Mouse (Mus musculus) erythroblast, embryonic 14.5 days (primary cell): ENCODE results near the gene Rhox3h. TPM values are rescaled to one million over a fixed set of nuclear protein-coding genes. Genes with fewer than 3 reads are reported as not detected.
"Not testable (repeated sequence)": the region's sequence is repeated elsewhere in the genome, so short reads cannot be mapped to it uniquely, and the experiment has no call there.

Source experiments
- H3K27me3 ChIP-seq: 2 replicates; pipeline ENCODE4 v1.6.1; 2012; ENCODE audit warnings: inconsistent platforms; ENCODE audit not compliant: control insufficient read depth
- H3K36me3 ChIP-seq: 2 replicates; pipeline ENCODE4 v1.6.1; 2012; ENCODE audit warnings: mild to moderate bottlenecking, inconsistent platforms; ENCODE audit not compliant: control insufficient read depth
- H3K4me1 ChIP-seq: 2 replicates; pipeline ENCODE4 v1.6.1; 2012; ENCODE audit warnings: inconsistent platforms; ENCODE audit not compliant: control insufficient read depth
- H3K4me3 ChIP-seq: replicated peaks from 2 replicates; pipeline ENCODE3; 2012; ENCODE audit warnings: moderate library complexity, mild to moderate bottlenecking, inconsistent platforms
- H3K9me3 ChIP-seq: 2 replicates; pipeline ENCODE4 v1.6.1; 2012; ENCODE audit warnings: low read length, inconsistent platforms, mixed read lengths; ENCODE audit not compliant: control insufficient read depth
- GATA1 ChIP-seq: IDR thresholded peaks from 2 replicates; pipeline ENCODE4 v1.6.1; 2012; ENCODE audit warnings: low read length, inconsistent platforms, mixed read lengths
- TAL1 ChIP-seq: IDR thresholded peaks from 3 replicates; pipeline ENCODE4 v1.6.1; 2012; ENCODE audit warnings: low read length, inconsistent platforms, mixed read lengths
- polyA plus RNA-seq: library from polyadenylated mRNA; stranded (reverse); fragments of >175 nt; gene quantifications from 2 replicates; pipeline ENCODE4 v1.2.3, GENCODE M21; 2012

Gene Rhox3h
- polyA plus RNA-seq: not detected in 2 replicates

GRCm38 (mm10) chrX:37668664-37669063 lies at the start of gene Rhox3h:
TSS of gene Rhox3h (minus strand) at chrX:37668764.
- H3K36me3 ChIP-seq: not testable (repeated sequence)

GRCm38 (mm10) chrX:37701821-37702387 lies 33.3 kb upstream of the Rhox3h start:
- Histone ChIP-seq H3K36me3 (no peaks in the 10 kb centered on the region), H3K4me3 (no peak overlapping the region), H3K9me3 (no peaks in the 10 kb centered on the region), H3K4me1 (no peaks in the 10 kb centered on the region), H3K27me3 (no peaks in the 10 kb centered on the region)
- TF ChIP-seq GATA1 (no peak), TAL1 (no peak)

More at GRCm38 (mm10) chrX:37668664-37669063, at the start of gene Rhox3h:
- H3K27me3 ChIP-seq, H3K4me1 ChIP-seq, H3K9me3 ChIP-seq, H3K4me3 ChIP-seq: not testable (repeated sequence)

GRCm38 (mm10) chrX:37692261-37692660 lies 23.7 kb upstream of the Rhox3h start:
- H3K4me1 ChIP-seq: no peaks in the 10 kb centered on the region
- no peaks in the 10 kb centered on the region for H3K36me3 ChIP-seq
- H3K4me3 ChIP-seq: no peak overlapping the region
- no peaks in the 10 kb centered on the region for H3K9me3 ChIP-seq
- H3K27me3 ChIP-seq: no peaks in the 10 kb centered on the region
- TF ChIP-seq TAL1 (no peak), GATA1 (no peak)

- no peak overlapping the region for H3K4me3 ChIP-seq
- H3K9me3 ChIP-seq: peaks cover 34% of the 10 kb centered on the region
- no peaks in the 10 kb centered on the region for H3K36me3 ChIP-seq
- no peaks in the 10 kb centered on the region for H3K4me1 ChIP-seq
- no peak for TF ChIP-seq TAL1
- TF ChIP-seq GATA1: no peak
- H3K27me3 ChIP-seq: no peaks in the 10 kb centered on the region; the same call in 1 of the 2 replicates
These were observed 14.6 kb upstream of the Rhox3h start for GRCm38 (mm10) chrX:37683031-37683715.

- not testable (repeated sequence) for H3K4me3 ChIP-seq, H3K4me1 ChIP-seq, H3K36me3 ChIP-seq, H3K9me3 ChIP-seq, H3K27me3 ChIP-seq
These were observed 4.6 kb upstream of the Rhox3h start, which contains the start of gene Rhox2h for GRCm38 (mm10) chrX:37673177-37673576. TSS of gene Rhox2h (minus strand) at chrX:37673277.

GRCm38 (mm10) chrX:37651227-37651626 lies 17.3 kb downstream of the Rhox3h start, which contains the start of gene Rhox4g:
TSS of gene Rhox4g (minus strand) at chrX:37651327.
- H3K4me1 ChIP-seq, H3K9me3 ChIP-seq, H3K27me3 ChIP-seq, H3K4me3 ChIP-seq, H3K36me3 ChIP-seq: not testable (repeated sequence)

GRCm38 (mm10) chrX:37643370-37643769 lies 25.2 kb downstream of the Rhox3h start, which contains the start of gene Rhox2g:
TSS of gene Rhox2g (minus strand) at chrX:37643470.
- H3K4me3 ChIP-seq, H3K27me3 ChIP-seq, H3K9me3 ChIP-seq, H3K36me3 ChIP-seq, H3K4me1 ChIP-seq: not testable (repeated sequence)

- not testable (repeated sequence) for H3K27me3 ChIP-seq, H3K4me1 ChIP-seq, H3K9me3 ChIP-seq, H3K4me3 ChIP-seq, H3K36me3 ChIP-seq
These were observed 40.1 kb downstream of the Rhox3h start, which contains the start of gene Rhox3g for GRCm38 (mm10) chrX:37628512-37628911. TSS of gene Rhox3g (minus strand) at chrX:37628612.

Other genes starting within 250 kb of the Rhox3h start
- not detected in 2 replicates for gene Rhox4b, start 236.3 kb downstream of the Rhox3h start, polyA plus RNA-seq
- gene Rhox2c, start 215.1 kb downstream of the Rhox3h start, polyA plus RNA-seq: not detected in 2 replicates
- not detected in 2 replicates for gene Rhox3c, start 210.2 kb downstream of the Rhox3h start, polyA plus RNA-seq
- not detected in 2 replicates for gene Rhox4c, start 188.4 kb downstream of the Rhox3h start, polyA plus RNA-seq
- gene Rhox2d, start 175.3 kb downstream of the Rhox3h start, polyA plus RNA-seq: not detected in 2 replicates
- gene Rhox4d, start 154.4 kb downstream of the Rhox3h start, polyA plus RNA-seq: not detected in 2 replicates
- not detected in 2 replicates for gene Rhox2e, start 138.3 kb downstream of the Rhox3h start, polyA plus RNA-seq
- gene Rhox3e, start 126.7 kb downstream of the Rhox3h start, polyA plus RNA-seq: not detected in 2 replicates
- not detected in 2 replicates for gene Rhox4e, start 111.4 kb downstream of the Rhox3h start, polyA plus RNA-seq
- not detected in 2 replicates for gene Rhox2f, start 97.4 kb downstream of the Rhox3h start, polyA plus RNA-seq
- not detected in 2 replicates for gene Rhox3f, start 87.8 kb downstream of the Rhox3h start, polyA plus RNA-seq
- not detected in 2 replicates for gene Rhox4f, start 61.1 kb downstream of the Rhox3h start, polyA plus RNA-seq
- not detected in 2 replicates for gene Rhox3g, start 40.2 kb downstream of the Rhox3h start, polyA plus RNA-seq
- not detected in 2 replicates for gene Rhox2g, start 25.3 kb downstream of the Rhox3h start, polyA plus RNA-seq
- not detected in 2 replicates for gene Rhox4g, start 17.4 kb downstream of the Rhox3h start, polyA plus RNA-seq
- gene Rhox2h, start 4.5 kb upstream of the Rhox3h start, polyA plus RNA-seq: not detected in 2 replicates
- gene Rhox5, start 136.1 kb upstream of the Rhox3h start, polyA plus RNA-seq: 0.07 TPM in 1 of 2 replicates, not detected in the other
- not detected in 2 replicates for gene Rhox6, start 158.1 kb upstream of the Rhox3h start, polyA plus RNA-seq
- not detected in 2 replicates for gene Rhox7a, start 162.9 kb upstream of the Rhox3h start, polyA plus RNA-seq
- not detected in 2 replicates for gene Rhox8, start 210.2 kb upstream of the Rhox3h start, polyA plus RNA-seq
- gene Rhox7b, start 228.5 kb upstream of the Rhox3h start, polyA plus RNA-seq: not detected in 2 replicates
- not detected in 2 replicates for gene Rhox9, start 233.0 kb upstream of the Rhox3h start, polyA plus RNA-seq